Mouse (Mus musculus): Measurements from ENCODE around the gene Ifng. TPM values are rescaled to one million over a fixed set of nuclear protein-coding genes. Genes with fewer than 3 reads are reported as not detected.

The Ifng gene
- not detected in 2 replicates for polyA plus RNA-seq (2015; fragmentation: Nextera tagmentation; extraction: Ambion mirVana)

- Histone ChIP-seq H3K27me3 (ENCODE audit: control insufficient read depth, insufficient read depth, low read depth, low read length) (no peaks in the 10 kb centered on the region), H3K27ac (ENCODE audit: low read length) (no peak within 1 kb of the TSS), H3K9me3 (replicated peaks; ENCODE audit: control insufficient read depth, low read length, poor library complexity, severe bottlenecking) (no peaks in the 10 kb centered on the region), H3K9ac (ENCODE audit: low read depth, low read length) (no peak within 1 kb of the TSS), H3K4me2 (ENCODE audit: low read length) (no peak within 1 kb of the TSS), H3K36me3 (ENCODE audit: control insufficient read depth, insufficient read depth, low read length) (no peaks in the 10 kb centered on the region), H3K4me3 (ENCODE audit: low read depth, low read length) (no peak within 1 kb of the TSS), H3K4me1 (ENCODE audit: control insufficient read depth, insufficient read depth, low read length) (no peaks in the 10 kb centered on the region)
- WGBS, result 95% methylated on average over 11 of the region's 11 CpGs
- ATAC-seq, result no peak
Measured at GRCm38 (mm10) chr10:118440742-118441240, at the start of gene Ifng. Ifng (plus strand) TSS chr10:118441046.

- Histone ChIP-seq H3K4me3 (ENCODE audit: low read depth, low read length) (no peak overlapping the region), H3K27ac (ENCODE audit: low read length) (no peak overlapping the region), H3K4me2 (ENCODE audit: low read length) (no peak overlapping the region), H3K9me3 (replicated peaks; ENCODE audit: control insufficient read depth, low read length, poor library complexity, severe bottlenecking) (no peaks in the 10 kb centered on the region), H3K4me1 (ENCODE audit: control insufficient read depth, insufficient read depth, low read length) (no peaks in the 10 kb centered on the region), H3K36me3 (ENCODE audit: control insufficient read depth, insufficient read depth, low read length) (no peaks in the 10 kb centered on the region), H3K9ac (ENCODE audit: low read depth, low read length) (no peak overlapping the region), H3K27me3 (ENCODE audit: control insufficient read depth, insufficient read depth, low read depth, low read length) (no peaks in the 10 kb centered on the region)
- 80% methylated on average over 16 of the region's 16 CpGs for WGBS
- no peak for ATAC-seq
Measured at GRCm38 (mm10) chr10:118399917-118400316, 40.9 kb upstream of the Ifng start.

GRCm38 (mm10) chr10:118406463-118407221 lies 34.2 kb upstream of the Ifng start:
- WGBS, result 79% methylated on average over 5 of the region's 5 CpGs
- H3K27me3 ChIP-seq (ENCODE audit: control insufficient read depth, insufficient read depth, low read depth, low read length), result no peaks in the 10 kb centered on the region
- no peaks in the 10 kb centered on the region for H3K36me3 ChIP-seq (ENCODE audit: control insufficient read depth, insufficient read depth, low read length)
- H3K4me3 ChIP-seq (ENCODE audit: low read depth, low read length), result no peak overlapping the region
- no peaks in the 10 kb centered on the region for H3K9me3 ChIP-seq (replicated peaks; ENCODE audit: control insufficient read depth, low read length, poor library complexity, severe bottlenecking)
- ATAC-seq, result no peak
- no peak overlapping the region for H3K27ac ChIP-seq (ENCODE audit: low read length)
- H3K4me1 ChIP-seq (ENCODE audit: control insufficient read depth, insufficient read depth, low read length), result no peaks in the 10 kb centered on the region
- H3K4me2 ChIP-seq (ENCODE audit: low read length), result no peak overlapping the region
- H3K9ac ChIP-seq (ENCODE audit: low read depth, low read length), result no peak overlapping the region

GRCm38 (mm10) chr10:118411377-118411776 lies 29.5 kb upstream of the Ifng start:
- no peak overlapping the region for H3K4me2 ChIP-seq (ENCODE audit: low read length)
- no peak overlapping the region for H3K27ac ChIP-seq (ENCODE audit: low read length)
- no peaks in the 10 kb centered on the region for H3K36me3 ChIP-seq (ENCODE audit: control insufficient read depth, insufficient read depth, low read length)
- no peaks in the 10 kb centered on the region for H3K27me3 ChIP-seq (ENCODE audit: control insufficient read depth, insufficient read depth, low read depth, low read length)
- no peak for ATAC-seq
- H3K9me3 ChIP-seq (replicated peaks; ENCODE audit: control insufficient read depth, low read length, poor library complexity, severe bottlenecking), result no peaks in the 10 kb centered on the region
- no peak overlapping the region for H3K9ac ChIP-seq (ENCODE audit: low read depth, low read length)
- H3K4me3 ChIP-seq (ENCODE audit: low read depth, low read length), result no peak overlapping the region
- no peaks in the 10 kb centered on the region for H3K4me1 ChIP-seq (ENCODE audit: control insufficient read depth, insufficient read depth, low read length)

GRCm38 (mm10) chr10:118412774-118413173 lies 28.1 kb upstream of the Ifng start:
- no peak overlapping the region for H3K9ac ChIP-seq (ENCODE audit: low read depth, low read length)
- no peaks in the 10 kb centered on the region for H3K36me3 ChIP-seq (ENCODE audit: control insufficient read depth, insufficient read depth, low read length)
- no peak for ATAC-seq
- H3K4me1 ChIP-seq (ENCODE audit: control insufficient read depth, insufficient read depth, low read length), result no peaks in the 10 kb centered on the region
- no peak overlapping the region for H3K4me3 ChIP-seq (ENCODE audit: low read depth, low read length)
- no peak overlapping the region for H3K27ac ChIP-seq (ENCODE audit: low read length)
- 82% methylated on average over 5 of the region's 5 CpGs for WGBS
- no peak overlapping the region for H3K4me2 ChIP-seq (ENCODE audit: low read length)
- no peaks in the 10 kb centered on the region for H3K27me3 ChIP-seq (ENCODE audit: control insufficient read depth, insufficient read depth, low read depth, low read length)
- no peaks in the 10 kb centered on the region for H3K9me3 ChIP-seq (replicated peaks; ENCODE audit: control insufficient read depth, low read length, poor library complexity, severe bottlenecking)

- H3K9me3 ChIP-seq (replicated peaks; ENCODE audit: control insufficient read depth, low read length, poor library complexity, severe bottlenecking), result no peaks in the 10 kb centered on the region
- ATAC-seq, result no peak
- no peaks in the 10 kb centered on the region for H3K36me3 ChIP-seq (ENCODE audit: control insufficient read depth, insufficient read depth, low read length)
- no peaks in the 10 kb centered on the region for H3K4me1 ChIP-seq (ENCODE audit: control insufficient read depth, insufficient read depth, low read length)
- WGBS, result 86% methylated on average over 7 of the region's 7 CpGs
- no peak overlapping the region for H3K4me3 ChIP-seq (ENCODE audit: low read depth, low read length)
- no peak overlapping the region for H3K27ac ChIP-seq (ENCODE audit: low read length)
- no peaks in the 10 kb centered on the region for H3K27me3 ChIP-seq (ENCODE audit: control insufficient read depth, insufficient read depth, low read depth, low read length)
- no peak overlapping the region for H3K4me2 ChIP-seq (ENCODE audit: low read length)
- no peak overlapping the region for H3K9ac ChIP-seq (ENCODE audit: low read depth, low read length)
Measured at GRCm38 (mm10) chr10:118419000-118419425, 21.8 kb upstream of the Ifng start.

GRCm38 (mm10) chr10:118420896-118421295 lies 19.9 kb upstream of the Ifng start:
- ATAC-seq, result no peak
- Histone ChIP-seq H3K9ac (ENCODE audit: low read depth, low read length) (no peak overlapping the region), H3K4me1 (ENCODE audit: control insufficient read depth, insufficient read depth, low read length) (no peaks in the 10 kb centered on the region), H3K36me3 (ENCODE audit: control insufficient read depth, insufficient read depth, low read length) (no peaks in the 10 kb centered on the region), H3K4me2 (ENCODE audit: low read length) (no peak overlapping the region), H3K27me3 (ENCODE audit: control insufficient read depth, insufficient read depth, low read depth, low read length) (no peaks in the 10 kb centered on the region), H3K27ac (ENCODE audit: low read length) (no peak overlapping the region), H3K9me3 (replicated peaks; ENCODE audit: control insufficient read depth, low read length, poor library complexity, severe bottlenecking) (no peaks in the 10 kb centered on the region), H3K4me3 (ENCODE audit: low read depth, low read length) (no peak overlapping the region)

GRCm38 (mm10) chr10:118435501-118435900 lies 5.3 kb upstream of the Ifng start:
- no peak overlapping the region for H3K9ac ChIP-seq (ENCODE audit: low read depth, low read length)
- ATAC-seq, result no peak
- no peaks in the 10 kb centered on the region for H3K36me3 ChIP-seq (ENCODE audit: control insufficient read depth, insufficient read depth, low read length)
- H3K27me3 ChIP-seq (ENCODE audit: control insufficient read depth, insufficient read depth, low read depth, low read length), result no peaks in the 10 kb centered on the region
- H3K4me2 ChIP-seq (ENCODE audit: low read length), result no peak overlapping the region
- H3K4me1 ChIP-seq (ENCODE audit: control insufficient read depth, insufficient read depth, low read length), result no peaks in the 10 kb centered on the region
- no peak overlapping the region for H3K27ac ChIP-seq (ENCODE audit: low read length)
- no peak overlapping the region for H3K4me3 ChIP-seq (ENCODE audit: low read depth, low read length)
- 87% methylated on average over 6 of the region's 6 CpGs for WGBS
- no peaks in the 10 kb centered on the region for H3K9me3 ChIP-seq (replicated peaks; ENCODE audit: control insufficient read depth, low read length, poor library complexity, severe bottlenecking)

- Histone ChIP-seq H3K4me3 (ENCODE audit: low read depth, low read length) (no peak overlapping the region), H3K4me1 (ENCODE audit: control insufficient read depth, insufficient read depth, low read length) (no peaks in the 10 kb centered on the region), H3K9me3 (replicated peaks; ENCODE audit: control insufficient read depth, low read length, poor library complexity, severe bottlenecking) (no peaks in the 10 kb centered on the region), H3K9ac (ENCODE audit: low read depth, low read length) (no peak overlapping the region), H3K36me3 (ENCODE audit: control insufficient read depth, insufficient read depth, low read length) (no peaks in the 10 kb centered on the region), H3K27me3 (ENCODE audit: control insufficient read depth, insufficient read depth, low read depth, low read length) (no peaks in the 10 kb centered on the region), H3K27ac (ENCODE audit: low read length) (no peak overlapping the region), H3K4me2 (ENCODE audit: low read length) (no peak overlapping the region)
- ATAC-seq, result no peak
- 73% methylated on average over 3 of the region's 3 CpGs for WGBS
Measured at GRCm38 (mm10) chr10:118441898-118442297, 1.1 kb downstream of the Ifng start.
